Mouse (Mus musculus): ENCODE measurements around the gene Krtap6-5. TPM values are rescaled to one million over a fixed set of nuclear protein-coding genes. Genes with fewer than 3 reads are reported as not detected.
"Not testable (repeated sequence)": the region's sequence is repeated elsewhere in the genome, so short reads cannot be mapped to it uniquely, and the experiment has no call there.

Gene Krtap6-5
- not detected in 2 replicates for total RNA-seq (2015)
- not detected in 2 replicates for total RNA-seq (2017)

GRCm38 (mm10) chr16:89047783-89048182, at the start of gene Krtap6-5:
TSS of gene Krtap6-5 (minus strand) at chr16:89047883.
- ATAC-seq (replicated peaks; ENCODE audit: poor library complexity), result no peak

GRCm38 (mm10) chr16:89071041-89071440, 23.4 kb upstream of the Krtap6-5 start:
- not testable (repeated sequence) for ATAC-seq (replicated peaks; ENCODE audit: poor library complexity)

- not testable (repeated sequence) for ATAC-seq (replicated peaks; ENCODE audit: poor library complexity)
Measured at GRCm38 (mm10) chr16:89063902-89064301, 16.2 kb upstream of the Krtap6-5 start, which contains the start of gene 1110025L11Rik. TSS of gene 1110025L11Rik (minus strand) at chr16:89064002.

- ATAC-seq (replicated peaks; ENCODE audit: poor library complexity), result not testable (repeated sequence)
Measured at GRCm38 (mm10) chr16:89041372-89041771, 6.3 kb downstream of the Krtap6-5 start, which contains the start of gene Gm10228. TSS of gene Gm10228 (minus strand) at chr16:89041472.

DNA sequence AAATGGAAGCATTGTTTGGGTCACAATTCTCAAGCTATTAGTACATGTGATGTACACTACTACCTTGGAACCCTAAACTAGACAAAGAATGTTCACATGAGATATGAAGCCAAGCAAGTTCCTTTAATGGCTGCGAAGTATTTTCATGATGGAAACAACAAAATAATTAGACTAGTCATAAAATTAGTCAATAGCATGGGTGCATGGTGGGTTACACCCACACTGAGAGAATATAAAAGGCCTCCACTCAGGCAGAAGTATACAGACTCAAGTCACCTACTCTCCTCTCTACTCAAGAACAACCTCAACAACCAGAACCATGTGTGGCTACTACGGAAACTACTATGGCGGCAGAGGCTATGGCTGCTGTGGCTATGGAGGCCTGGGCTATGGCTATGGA, 16.3 kb downstream of the Krtap6-5 start, which contains the start of gene Krtap6-1:
TSS of gene Krtap6-1 (plus strand) at position 301 of the 400 bp plus-strand sequence.
- not testable (repeated sequence) for ATAC-seq (replicated peaks; ENCODE audit: poor library complexity)

DNA sequence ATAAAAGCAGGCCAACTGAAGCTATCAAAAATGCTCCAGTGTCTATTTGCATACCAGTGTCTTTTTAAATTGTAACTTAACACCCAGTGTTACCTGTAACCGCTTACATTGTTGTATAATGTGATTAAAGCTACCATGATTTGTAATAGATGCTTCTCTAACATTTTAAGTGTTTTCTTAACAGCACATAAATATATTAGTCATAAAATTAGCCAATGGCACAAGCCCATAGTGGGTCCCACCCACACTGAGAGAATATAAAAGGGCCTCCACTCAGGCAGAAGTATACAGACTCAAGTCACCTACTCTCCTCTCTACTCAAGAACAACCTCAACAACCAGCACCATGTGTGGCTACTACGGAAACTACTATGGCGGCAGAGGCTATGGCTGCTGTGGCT, 32.7 kb downstream of the Krtap6-5 start, which contains the start of gene Gm10229:
TSS of gene Gm10229 (plus strand) at position 301 of the 400 bp plus-strand sequence.
- not testable (repeated sequence) for ATAC-seq (replicated peaks; ENCODE audit: poor library complexity)

GRCm38 (mm10) chr16:89013973-89014372, 33.7 kb downstream of the Krtap6-5 start:
- ATAC-seq (replicated peaks; ENCODE audit: poor library complexity), result no peak

GRCm38 (mm10) chr16:89010659-89011058, 37.0 kb downstream of the Krtap6-5 start, which contains the start of gene Krtap22-2:
TSS of gene Krtap22-2 (minus strand) at chr16:89010759.
- no peak for ATAC-seq (replicated peaks; ENCODE audit: poor library complexity)

Other genes starting within 250 kb of the Krtap6-5 start
- gene Gm20741, start 235.7 kb downstream of the Krtap6-5 start, total RNA-seq (2015), result not detected in 2 replicates
- not detected in 2 replicates for gene Gm20741, start 235.7 kb downstream of the Krtap6-5 start, total RNA-seq (2017)
- gene Krtap15, start 227.7 kb downstream of the Krtap6-5 start, total RNA-seq (2015), result not detected in 2 replicates
- gene Krtap15, start 227.7 kb downstream of the Krtap6-5 start, total RNA-seq (2017), result not detected in 2 replicates
- not detected in 2 replicates for gene Krtap14, start 221.7 kb downstream of the Krtap6-5 start, total RNA-seq (2015)
- not detected in 2 replicates for gene Krtap14, start 221.7 kb downstream of the Krtap6-5 start, total RNA-seq (2017)
- gene Krtap19-1, start 178.5 kb downstream of the Krtap6-5 start, total RNA-seq (2015), result not detected in 2 replicates
- not detected in 2 replicates for gene Krtap19-1, start 178.5 kb downstream of the Krtap6-5 start, total RNA-seq (2017)
- gene Krtap19-2, start 173.6 kb downstream of the Krtap6-5 start, total RNA-seq (2015), result not detected in 2 replicates
- gene Krtap19-2, start 173.6 kb downstream of the Krtap6-5 start, total RNA-seq (2017), result not detected in 2 replicates
- gene Krtap19-3, start 169.8 kb downstream of the Krtap6-5 start, total RNA-seq (2015), result not detected in 2 replicates
- not detected in 2 replicates for gene Krtap19-3, start 169.8 kb downstream of the Krtap6-5 start, total RNA-seq (2017)
- gene Krtap19-4, start 162.8 kb downstream of the Krtap6-5 start, total RNA-seq (2015), result not detected in 2 replicates
- not detected in 2 replicates for gene Krtap19-4, start 162.8 kb downstream of the Krtap6-5 start, total RNA-seq (2017)
- gene Krtap19-5, start 151.4 kb downstream of the Krtap6-5 start, total RNA-seq (2015), result not detected in 2 replicates
- gene Krtap19-5, start 151.4 kb downstream of the Krtap6-5 start, total RNA-seq (2017), result not detected in 2 replicates
- not detected in 2 replicates for gene Krtap19-9b, start 115.6 kb downstream of the Krtap6-5 start, total RNA-seq (2015)
- not detected in 2 replicates for gene Krtap19-9b, start 115.6 kb downstream of the Krtap6-5 start, total RNA-seq (2017)
- gene Krtap16-3, start 85.0 kb downstream of the Krtap6-5 start, total RNA-seq (2015), result not detected in 2 replicates
- not detected in 2 replicates for gene Krtap16-3, start 85.0 kb downstream of the Krtap6-5 start, total RNA-seq (2017)
- gene Krtap22-2, start 37.1 kb downstream of the Krtap6-5 start, total RNA-seq (2015), result not detected in 2 replicates
- gene Krtap22-2, start 37.1 kb downstream of the Krtap6-5 start, total RNA-seq (2017), result not detected in 2 replicates
- not detected in 2 replicates for gene Gm10229, start 32.6 kb downstream of the Krtap6-5 start, total RNA-seq (2015)
- not detected in 2 replicates for gene Gm10229, start 32.6 kb downstream of the Krtap6-5 start, total RNA-seq (2017)
- gene Krtap6-1, start 16.2 kb downstream of the Krtap6-5 start, total RNA-seq (2015), result not detected in 2 replicates
- not detected in 2 replicates for gene Krtap6-1, start 16.2 kb downstream of the Krtap6-5 start, total RNA-seq (2017)
- gene Gm10228, start 6.4 kb downstream of the Krtap6-5 start, total RNA-seq (2015), result not detected in 2 replicates
- gene Gm10228, start 6.4 kb downstream of the Krtap6-5 start, total RNA-seq (2017), result not detected in 2 replicates
- gene 1110025L11Rik, start 16.1 kb upstream of the Krtap6-5 start, total RNA-seq (2015), result not detected in 2 replicates
- gene 1110025L11Rik, start 16.1 kb upstream of the Krtap6-5 start, total RNA-seq (2017), result not detected in 2 replicates
- not detected in 2 replicates for gene Krtap6-3, start 36.1 kb upstream of the Krtap6-5 start, total RNA-seq (2015)
- gene Krtap6-3, start 36.1 kb upstream of the Krtap6-5 start, total RNA-seq (2017), result not detected in 2 replicates
- gene Gm6358, start 93.0 kb upstream of the Krtap6-5 start, total RNA-seq (2015), result not detected in 2 replicates
- gene Gm6358, start 93.0 kb upstream of the Krtap6-5 start, total RNA-seq (2017), result not detected in 2 replicates
- not detected in 2 replicates for gene Gm10061, start 103.2 kb upstream of the Krtap6-5 start, total RNA-seq (2015)
- gene Gm10061, start 103.2 kb upstream of the Krtap6-5 start, total RNA-seq (2017), result not detected in 2 replicates
- gene Gm9789, start 110.1 kb upstream of the Krtap6-5 start, total RNA-seq (2015), result not detected in 2 replicates
- not detected in 2 replicates for gene Gm9789, start 110.1 kb upstream of the Krtap6-5 start, total RNA-seq (2017)
- gene Gm7735, start 121.6 kb upstream of the Krtap6-5 start, total RNA-seq (2015), result not detected in 2 replicates
- gene Gm7735, start 121.6 kb upstream of the Krtap6-5 start, total RNA-seq (2017), result not detected in 2 replicates
- not detected in 2 replicates for gene 1110057P08Rik, start 126.9 kb upstream of the Krtap6-5 start, total RNA-seq (2015)
- gene 1110057P08Rik, start 126.9 kb upstream of the Krtap6-5 start, total RNA-seq (2017), result not detected in 2 replicates
- not detected in 2 replicates for gene Krtap20-2, start 158.0 kb upstream of the Krtap6-5 start, total RNA-seq (2015)
- not detected in 2 replicates for gene Krtap20-2, start 158.0 kb upstream of the Krtap6-5 start, total RNA-seq (2017)

Data from megakaryocyte progenitor cell, adult 5-6 weeks (primary cell).